Mouse (Mus musculus) liver, postnatal 0 days (tissue): ENCODE measurements at regions not wholly inside any gene's neighbourhood (a gene's known extent, or its start where the extent isn't known, plus 50 kb on each side); places are given as distances from the start of the nearest gene placed in this dataset.

Experiments used
- CTCF ChIP-seq: sonication (generic); IDR thresholded peaks from 2 replicates; pipeline ENCODE4 v1.5.1; 2016; ENCODE audit warnings: antibody characterized with exemption, low read depth
- EP300 ChIP-seq: IDR thresholded peaks from 2 replicates; pipeline ENCODE4 v1.6.1; 2016; ENCODE audit warnings: antibody characterized with exemption, low read depth, mild to moderate bottlenecking

GRCm38 (mm10) chr10:91583204-91583603, 402.1 kb upstream of the Tmpo start:
- TF ChIP-seq EP300 (no peak), CTCF (no peak)
